Mouse (Mus musculus) heart, postnatal 0 days (tissue): ENCODE data around the gene Zfhx3.

ENCODE experiments used
- CTCF ChIP-seq: IDR thresholded peaks from 2 replicates; pipeline ENCODE4 v1.5.1; 2016; ENCODE audit warnings: antibody characterized with exemption, control low read depth, low read depth
- EP300 ChIP-seq: IDR thresholded peaks from 2 replicates; pipeline ENCODE4 v1.6.1; 2016; ENCODE audit warnings: antibody characterized with exemption, low read depth

- no peak for TF ChIP-seq CTCF
- TF ChIP-seq EP300: no peak
Measured at GRCm38 (mm10) chr8:108788156-108788761, 845.8 kb downstream of the Zfhx3 start.
